Mouse (Mus musculus): Measurements from ENCODE around the gene Lpp. TPM values are rescaled to one million over a fixed set of nuclear protein-coding genes. Genes with fewer than 3 reads are reported as not detected.

The Lpp gene
- total and polyA plus RNA-seq, 3 experiments: 0.64 to 1.2 (median 0.68) TPM

- in situ Hi-C loops (cut with MboI; ENCODE audit: low pct_ligation_motif_present, low pct_unique_long_range_greater_than_20kb, low sequenced_read_pairs): no loop called here
- TF ChIP-seq MAX (IDR thresholded peaks at IDR 0.05; ENCODE audit: low read length) (no peak), GABPA (IDR thresholded peaks at IDR 0.05; ENCODE audit: insufficient replicate concordance, low read depth, low read length) (no peak), E2F4 (IDR thresholded peaks at IDR 0.05; ENCODE audit: insufficient replicate concordance, low read depth, low read length) (no peak), SIN3A (IDR thresholded peaks at IDR 0.05; ENCODE audit: low read length) (no peak), MAFK (IDR thresholded peaks at IDR 0.05; ENCODE audit: insufficient replicate concordance, low read length) (no peak), MXI1 (IDR thresholded peaks at IDR 0.05; ENCODE audit: low read depth, low read length) (no peak), USF2 (conservative IDR thresholded peaks at IDR 0.05; ENCODE audit: low read depth, low read length) (no peak), ZKSCAN1 (IDR thresholded peaks at IDR 0.05; ENCODE audit: borderline replicate concordance, low read depth, low read length) (no peak), BHLHE40 (IDR thresholded peaks at IDR 0.05; ENCODE audit: low read depth, low read length) (no peak), CTCF (conservative IDR thresholded peaks at IDR 0.05 in 1 of 2, IDR thresholded peaks at IDR 0.05 in 1 of 2; ENCODE audit: low read depth in 2 of 2, low read length in 2 of 2) (no peak)
- Histone ChIP-seq H3K27me3 (replicated peaks) (no peaks in the 10 kb centered on the region), H3K9me3 (replicated peaks; ENCODE audit: low read length) (no peaks in the 10 kb centered on the region), H3K27ac (ENCODE audit: insufficient read depth, low read depth) (no peak overlapping the region), H3K36me3 (replicated peaks in 1 of 2; ENCODE audit: control insufficient read depth in 1 of 2, insufficient read depth in 1 of 2, low read length in 1 of 2) (peaks cover 0 to 4% of the 10 kb centered on the region in 2 experiments), H3K79me2 (replicated peaks; ENCODE audit: control insufficient read depth, extremely low read depth, insufficient read depth, poor library complexity, severe bottlenecking) (no peaks in the 10 kb centered on the region), H3K4me3 (replicated peaks in 1 of 3; ENCODE audit: low read depth in 2 of 3, low read length in 2 of 3, poor library complexity in 1 of 3) (no peak overlapping the region), H3K9ac (ENCODE audit: insufficient read depth, low read depth) (no peak overlapping the region), H3K4me2 (ENCODE audit: insufficient read depth, low read depth, poor library complexity, severe bottlenecking) (no peak overlapping the region), H3K4me1 (ENCODE audit: control insufficient read depth in 1 of 2, insufficient read depth in 2 of 2) (peaks cover 17 to 25% of the 10 kb centered on the region in 2 experiments)
- DNase-seq (ENCODE audit: extremely low read depth): no peak
- dilution Hi-C loops (cut with MboI; ENCODE audit: extremely low pct_ligation_motif_present, extremely low pct_unique_long_range_greater_than_20kb, low sequenced_read_pairs): no loop called here
These were observed 372.7 kb downstream of the Lpp start for GRCm38 (mm10) chr16:24766051-24766450.

GRCm38 (mm10) chr16:24766596-24766995, 373.3 kb downstream of the Lpp start:
- H3K27me3 ChIP-seq (replicated peaks): no peaks in the 10 kb centered on the region
- peaks cover 17 to 25% of the 10 kb centered on the region in 2 experiments for H3K4me1 ChIP-seq (ENCODE audit: control insufficient read depth in 1 of 2, insufficient read depth in 2 of 2)
- no peak overlapping the region for H3K27ac ChIP-seq (ENCODE audit: insufficient read depth, low read depth)
- dilution Hi-C loops (cut with MboI; ENCODE audit: extremely low pct_ligation_motif_present, extremely low pct_unique_long_range_greater_than_20kb, low sequenced_read_pairs): no loop called here
- in situ Hi-C loops (cut with MboI; ENCODE audit: low pct_ligation_motif_present, low pct_unique_long_range_greater_than_20kb, low sequenced_read_pairs): no loop called here
- H3K4me2 ChIP-seq (ENCODE audit: insufficient read depth, low read depth, poor library complexity, severe bottlenecking): 0 out of 2 replicates have a peak overlapping the region, but pooled peaks have one; percentile 11
- DNase-seq (ENCODE audit: extremely low read depth): no peak
- peaks cover 0 to 4% of the 10 kb centered on the region in 2 experiments for H3K36me3 ChIP-seq (replicated peaks in 1 of 2; ENCODE audit: control insufficient read depth in 1 of 2, insufficient read depth in 1 of 2, low read length in 1 of 2)
- H3K79me2 ChIP-seq (replicated peaks; ENCODE audit: control insufficient read depth, extremely low read depth, insufficient read depth, poor library complexity, severe bottlenecking): no peaks in the 10 kb centered on the region
- TF ChIP-seq USF1 (IDR thresholded peaks at IDR 0.05; ENCODE audit: low read depth, low read length) (no peak), UBTF (IDR thresholded peaks at IDR 0.05; ENCODE audit: low read depth, low read length) (no peak), EP300 (IDR thresholded peaks at IDR 0.05; ENCODE audit: low read length) (peak; percentile 56; the same call in 1 of the 2 replicates), ETS1 (conservative IDR thresholded peaks at IDR 0.05; ENCODE audit: low read depth, low read length) (peak; percentile 72), SIN3A (IDR thresholded peaks at IDR 0.05; ENCODE audit: low read length) (peak; percentile 74)
- H3K9me3 ChIP-seq (replicated peaks; ENCODE audit: low read length): no peaks in the 10 kb centered on the region
- H3K4me3 ChIP-seq (replicated peaks in 1 of 3; ENCODE audit: low read depth in 2 of 3, low read length in 2 of 3, poor library complexity in 1 of 3): no peak overlapping the region
- H3K9ac ChIP-seq (ENCODE audit: insufficient read depth, low read depth): no peak overlapping the region

- dilution Hi-C loops (cut with MboI; ENCODE audit: extremely low pct_ligation_motif_present, extremely low pct_unique_long_range_greater_than_20kb, low sequenced_read_pairs) (no loop called here), in situ Hi-C loops (cut with MboI; ENCODE audit: low pct_ligation_motif_present, low pct_unique_long_range_greater_than_20kb, low sequenced_read_pairs) (no loop called here)
- no peak for TF ChIP-seq MAFK (IDR thresholded peaks at IDR 0.05; ENCODE audit: insufficient replicate concordance, low read length)
- no peak for TF ChIP-seq UBTF (IDR thresholded peaks at IDR 0.05; ENCODE audit: low read depth, low read length)
- no peak for TF ChIP-seq MYC (IDR thresholded peaks at IDR 0.05; ENCODE audit: low read depth, low read length)
- TF ChIP-seq USF1 (IDR thresholded peaks at IDR 0.05; ENCODE audit: low read depth, low read length): no peak
- no peak for TF ChIP-seq SMC3 (IDR thresholded peaks at IDR 0.05; ENCODE audit: low read depth, low read length)
- no peak for TF ChIP-seq HCFC1 (IDR thresholded peaks at IDR 0.05; ENCODE audit: low read depth, low read length)
- no peak for TF ChIP-seq POLR2A (IDR thresholded peaks at IDR 0.05; ENCODE audit: low read depth, low read length)
- no peaks in the 10 kb centered on the region for H3K27me3 ChIP-seq (replicated peaks)
- H3K4me1 ChIP-seq (ENCODE audit: control insufficient read depth in 1 of 2, insufficient read depth in 2 of 2): 0 out of 4 replicates have a peak, but pooled peaks cover 2 to 5% of the 10 kb centered on the region in 2 experiments
- H3K36me3 ChIP-seq (replicated peaks in 1 of 2; ENCODE audit: control insufficient read depth in 1 of 2, insufficient read depth in 1 of 2, low read length in 1 of 2): no peaks in the 10 kb centered on the region
- no peaks in the 10 kb centered on the region for H3K79me2 ChIP-seq (replicated peaks; ENCODE audit: control insufficient read depth, extremely low read depth, insufficient read depth, poor library complexity, severe bottlenecking)
- H3K9me3 ChIP-seq (replicated peaks; ENCODE audit: low read length): no peaks in the 10 kb centered on the region
- H3K4me2 ChIP-seq (ENCODE audit: insufficient read depth, low read depth, poor library complexity, severe bottlenecking): no peak overlapping the region
- H3K4me3 ChIP-seq (replicated peaks in 1 of 3; ENCODE audit: low read depth in 2 of 3, low read length in 2 of 3, poor library complexity in 1 of 3): no peak overlapping the region
- no peak overlapping the region for H3K27ac ChIP-seq (ENCODE audit: insufficient read depth, low read depth)
- no peak for DNase-seq (ENCODE audit: extremely low read depth)
- H3K9ac ChIP-seq (ENCODE audit: insufficient read depth, low read depth): no peak overlapping the region
These were observed 383.7 kb downstream of the Lpp start for GRCm38 (mm10) chr16:24777053-24777452.

All from CH12.LX (cell line).